Mouse (Mus musculus) spleen, postnatal 10 days (tissue): ENCODE data around the gene Tmem121b.

ENCODE experiments used
- DNase-seq, 2 experiments: peaks; one replicate each; pipeline ENCODE4 v3.0.0; 2021 to 2022; ENCODE audit warnings: low spot score in 2 of 2

Gene Tmem121b

DNA sequence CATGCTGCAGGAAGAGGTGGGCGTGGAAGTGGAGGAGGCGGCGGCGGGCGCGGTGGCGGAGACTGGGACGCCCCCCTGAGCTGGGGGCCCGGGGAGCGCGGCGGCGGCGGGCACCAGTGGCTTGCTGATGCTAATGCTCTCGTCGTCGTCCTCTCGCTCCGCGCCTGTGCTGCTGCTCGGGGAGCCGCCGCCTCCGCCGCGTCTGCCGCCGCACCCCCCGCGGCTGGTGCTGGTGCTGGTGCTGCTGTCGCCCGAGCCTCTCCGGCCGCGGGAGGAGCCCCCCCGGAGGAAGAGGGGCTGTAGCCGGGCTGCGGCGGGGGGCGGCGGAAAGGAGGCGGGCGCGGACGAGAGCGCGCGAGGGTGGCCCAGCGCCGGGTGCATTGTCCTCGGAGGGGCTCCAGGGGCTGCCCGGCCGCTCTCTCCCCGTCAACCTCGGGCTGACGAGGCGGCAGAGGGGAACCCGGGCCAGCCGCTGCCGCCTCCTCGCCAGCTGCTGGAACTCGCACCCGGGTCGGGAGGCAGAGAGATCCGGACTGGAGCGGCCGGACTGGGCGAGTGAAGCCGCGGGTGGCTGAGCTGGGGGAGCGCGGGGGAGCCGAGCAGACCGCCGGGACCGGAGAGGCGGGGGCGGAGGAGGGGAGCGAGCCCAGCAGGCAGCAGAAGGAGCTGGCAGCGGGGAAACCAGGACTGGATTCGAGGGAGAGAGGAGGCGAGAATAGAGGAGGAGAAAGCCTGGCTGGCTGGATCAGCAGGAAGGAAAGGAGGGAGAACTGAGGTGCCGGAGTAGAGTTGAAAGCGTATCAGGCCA is at the start of gene Tmem121b:
Tmem121b (minus strand) TSS at position 434 of the 808 bp plus-strand sequence.
- DNase-seq, result peak; percentile 20 to 41

DNA sequence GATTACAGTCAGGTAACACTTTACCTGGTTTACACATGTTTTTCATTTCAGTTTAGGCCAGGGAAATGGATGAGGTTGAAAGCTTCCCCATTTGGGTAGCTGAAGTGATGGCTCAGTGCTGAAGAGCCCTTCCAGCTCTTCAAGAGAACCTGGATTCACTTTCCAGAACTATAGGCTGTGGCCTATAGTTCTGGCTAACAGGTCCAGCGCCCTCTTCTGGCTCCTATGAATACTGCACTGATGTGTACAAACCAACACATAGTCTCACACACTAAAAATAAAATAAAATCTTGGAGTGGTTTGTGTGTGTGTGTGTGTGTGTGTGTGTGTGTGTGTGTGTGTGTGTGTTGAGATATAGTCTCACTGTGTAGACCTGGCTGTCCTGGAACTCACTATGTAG is 48.5 kb upstream of the Tmem121b start:
- peak in 1 of 2 experiments; percentile 38 for DNase-seq

DNA sequence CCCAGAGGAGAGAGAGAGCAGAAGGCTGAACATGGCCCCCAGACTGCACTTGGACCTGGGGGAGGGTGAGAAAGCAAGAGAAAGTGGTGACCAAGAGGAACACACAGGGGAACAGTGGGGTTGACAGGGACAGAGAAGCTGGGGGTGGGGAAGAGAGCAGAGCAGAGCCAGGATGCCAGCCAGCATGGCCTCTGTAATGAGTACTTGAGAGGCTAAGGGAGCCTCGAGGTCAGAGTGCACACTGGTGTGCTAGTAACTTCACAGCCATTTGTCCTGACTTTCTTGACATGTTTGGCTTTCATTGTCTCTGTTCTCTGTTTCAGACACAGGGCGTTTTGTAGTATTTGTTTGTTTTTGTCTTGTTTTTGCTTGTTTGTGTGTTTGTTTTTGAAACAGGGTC is 47.8 kb upstream of the Tmem121b start:
- DNase-seq, result no peak

DNA sequence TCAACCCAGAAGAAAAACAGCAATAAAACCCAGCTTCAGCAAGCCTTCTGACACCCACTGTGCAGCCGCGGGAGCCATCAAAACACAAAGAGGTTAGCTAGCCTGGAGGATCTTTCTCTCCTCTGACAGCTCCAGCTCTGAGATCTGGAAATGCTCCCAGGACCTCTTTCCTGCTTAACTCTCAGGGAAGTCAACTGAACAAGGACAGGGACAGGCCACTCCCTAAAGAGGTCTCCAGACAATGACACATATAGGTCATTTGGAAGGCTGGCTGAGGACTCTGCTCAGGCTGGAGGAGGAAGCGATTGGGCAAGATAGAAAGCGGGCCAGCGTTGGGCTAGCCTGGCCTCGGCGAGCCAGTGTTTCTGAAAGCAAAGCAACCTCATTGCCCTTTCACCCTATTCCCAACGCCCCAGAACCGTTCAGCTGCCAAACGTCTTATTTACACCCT is 46.2 kb upstream of the Tmem121b start:
- no peak for DNase-seq

DNA sequence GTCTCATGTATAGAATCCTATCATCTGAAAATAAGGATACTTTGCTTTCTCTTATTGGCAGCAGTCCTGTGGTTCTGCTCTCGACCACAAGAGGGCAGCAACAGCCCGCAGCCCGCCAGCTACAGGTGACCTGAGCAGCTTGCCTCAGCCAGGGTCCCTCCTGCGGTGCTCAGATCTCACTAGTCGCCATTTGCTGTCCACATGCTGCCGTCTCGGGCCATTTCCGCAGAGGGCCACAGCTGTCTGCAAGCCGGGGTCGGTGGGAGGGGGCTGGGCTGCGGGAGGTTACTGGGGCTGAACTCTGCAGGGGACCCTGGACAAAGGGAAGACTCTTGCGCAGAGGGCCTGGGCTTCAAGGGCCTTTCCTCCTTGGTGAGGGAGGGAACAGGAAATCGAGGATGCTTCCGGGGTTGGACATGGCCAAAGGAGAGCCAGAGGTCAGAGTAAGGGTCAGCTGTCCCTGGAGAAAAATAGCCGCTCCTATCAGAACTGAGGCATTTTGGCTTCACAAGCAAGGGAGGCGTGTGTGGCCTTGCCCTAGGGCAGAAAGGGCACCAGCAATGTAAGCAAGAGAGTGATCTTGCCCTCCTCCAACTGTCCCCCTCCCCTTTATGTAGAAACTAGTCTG is 45.6 kb upstream of the Tmem121b start:
- DNase-seq, result peak; percentile 73 to 81

DNA sequence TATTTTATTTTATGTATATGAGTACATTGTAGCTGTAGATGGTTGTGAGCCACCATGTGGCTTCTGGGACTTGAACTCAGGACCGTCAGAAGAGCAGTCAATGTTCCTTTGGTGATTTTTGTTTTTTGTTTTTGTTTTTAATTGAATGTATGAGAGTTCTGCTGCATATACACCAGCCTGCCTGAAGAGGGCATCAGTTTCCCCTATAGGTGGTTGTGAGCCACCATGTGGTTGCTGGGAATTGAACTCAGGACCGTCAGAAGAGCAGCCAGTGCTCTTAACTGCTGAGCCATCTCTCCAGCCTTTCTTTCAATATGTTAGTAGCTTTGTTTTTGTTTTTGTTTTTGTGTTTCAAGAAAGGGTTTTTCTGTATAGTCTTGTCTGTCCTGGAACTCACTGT is 42.7 kb upstream of the Tmem121b start:
- no peak for DNase-seq

DNA sequence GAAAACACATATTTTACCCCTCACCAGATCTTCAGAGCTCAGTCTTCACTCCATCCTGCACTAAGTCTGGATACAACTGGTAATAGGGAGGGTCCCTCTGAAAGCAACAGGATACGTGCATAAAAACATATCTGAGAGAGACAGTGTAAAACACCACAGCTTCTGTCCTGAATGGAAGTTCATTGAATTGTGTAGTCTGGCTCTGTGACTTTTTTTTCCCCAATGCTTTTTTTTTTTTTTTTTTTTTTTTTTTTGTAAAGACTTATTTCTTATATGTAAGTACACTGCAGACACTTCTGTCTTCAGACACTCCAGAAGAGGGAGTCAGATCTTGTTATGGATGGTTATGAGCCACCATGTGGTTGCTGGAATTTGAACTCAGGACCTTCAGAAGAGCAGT is 39.0 kb upstream of the Tmem121b start:
- DNase-seq, result no peak

DNA sequence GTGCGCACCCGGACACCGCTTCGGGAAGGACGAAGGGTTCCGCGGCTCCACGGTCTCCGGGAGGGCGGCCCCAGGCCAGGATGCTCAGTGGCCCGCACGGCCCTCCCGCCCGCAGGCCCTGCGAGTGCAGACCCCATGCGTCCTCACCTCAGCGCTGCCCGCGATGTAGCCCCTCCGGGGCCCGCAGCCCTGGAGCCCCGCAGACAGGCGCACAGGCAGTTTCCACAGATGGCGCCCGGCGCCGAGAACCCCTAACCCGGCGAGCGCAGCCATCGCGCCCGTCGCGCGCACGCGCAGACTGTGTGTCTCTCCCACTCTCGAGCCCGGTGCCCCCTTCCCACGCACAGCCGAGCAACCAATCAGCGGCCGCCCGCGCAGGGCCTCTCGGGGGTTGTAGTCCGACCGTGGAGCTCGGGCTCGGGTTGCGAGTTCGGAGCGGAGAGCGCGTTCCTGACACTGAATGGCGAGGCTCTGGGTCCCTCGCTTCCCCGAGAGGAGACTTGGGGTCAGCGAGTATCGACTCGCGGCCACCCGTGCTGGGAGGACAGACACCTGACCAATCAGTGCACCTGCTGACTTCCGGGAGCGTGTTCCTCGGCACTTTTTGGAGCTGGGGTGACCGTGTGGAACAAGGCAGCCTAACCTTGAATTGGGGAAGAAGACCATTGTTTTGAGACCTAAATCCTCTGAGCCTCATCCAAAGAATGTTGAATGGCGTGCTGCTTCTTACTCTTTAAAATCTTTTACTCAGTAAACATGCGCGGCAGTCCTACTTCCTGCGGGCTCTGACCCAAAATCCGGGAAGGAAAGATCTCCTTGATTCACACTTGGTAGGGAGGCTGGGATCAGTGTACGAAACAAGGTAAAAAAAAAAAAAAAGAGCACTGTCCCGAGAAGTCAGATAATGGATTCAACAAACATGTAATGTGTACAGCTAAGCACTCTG is 37.7 kb upstream of the Tmem121b start, which contains the start of gene Hdhd5:
Hdhd5 (minus strand) TSS at position 300 of the 946 bp plus-strand sequence.
- DNase-seq, result peak; percentile 76 to 93

DNA sequence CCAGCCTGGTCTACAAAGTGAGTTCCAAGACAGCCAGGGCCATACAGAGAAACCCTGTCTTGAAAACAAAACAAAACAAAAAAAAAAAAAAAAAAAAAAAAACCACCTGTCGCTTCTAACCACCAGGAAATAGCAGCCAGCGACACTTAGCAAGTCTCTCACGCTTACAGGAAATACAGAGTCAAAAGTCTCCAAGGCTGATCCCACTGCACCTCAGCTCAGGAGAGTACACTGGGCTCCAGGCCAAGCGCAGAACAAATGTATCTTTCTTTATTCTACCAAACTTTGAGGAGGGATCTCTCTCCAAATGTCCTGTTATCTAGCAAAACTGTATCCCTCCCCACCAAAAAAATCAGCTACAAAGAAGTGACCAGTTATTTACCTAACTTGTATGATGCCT is 35.5 kb upstream of the Tmem121b start:
- no peak for DNase-seq

DNA sequence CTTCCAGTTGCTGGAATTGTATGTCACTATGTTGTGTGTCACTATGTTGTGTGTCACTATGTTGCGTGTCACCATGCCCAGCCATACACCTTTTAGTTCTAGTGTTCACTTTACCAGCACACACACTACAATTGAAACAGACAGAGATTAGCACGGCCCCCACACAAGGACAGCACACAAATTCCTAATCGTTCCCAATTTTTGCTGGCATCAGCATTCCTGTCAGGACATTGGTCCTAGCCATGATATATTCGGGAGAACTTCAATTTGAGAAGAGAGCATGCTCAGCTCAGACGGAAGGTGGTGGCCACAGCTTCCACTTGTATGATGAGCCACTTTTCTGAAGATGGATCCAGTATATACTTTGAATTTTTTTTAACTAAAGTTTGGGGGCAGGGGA is 31.2 kb upstream of the Tmem121b start:
- no peak for DNase-seq

DNA sequence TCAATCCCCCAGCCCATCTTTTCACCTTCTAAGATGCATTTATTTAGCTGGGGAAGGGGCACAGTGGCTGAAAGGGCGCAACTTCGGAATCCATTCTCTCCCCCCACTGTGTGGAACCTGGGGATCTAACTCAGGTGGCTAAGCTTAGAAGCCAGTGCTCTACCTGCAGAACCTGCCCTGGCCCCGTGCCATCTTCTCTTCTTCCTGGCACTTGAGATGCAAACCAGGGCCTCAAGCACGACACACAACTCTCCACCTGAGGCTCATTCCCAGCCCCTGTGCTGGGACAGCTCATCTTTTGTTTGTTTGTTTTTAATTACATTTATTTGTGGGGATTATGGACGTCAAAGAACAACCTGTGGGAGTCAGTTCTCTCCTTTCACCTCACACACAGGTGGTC is 26.0 kb upstream of the Tmem121b start:
- DNase-seq, result no peak

DNA sequence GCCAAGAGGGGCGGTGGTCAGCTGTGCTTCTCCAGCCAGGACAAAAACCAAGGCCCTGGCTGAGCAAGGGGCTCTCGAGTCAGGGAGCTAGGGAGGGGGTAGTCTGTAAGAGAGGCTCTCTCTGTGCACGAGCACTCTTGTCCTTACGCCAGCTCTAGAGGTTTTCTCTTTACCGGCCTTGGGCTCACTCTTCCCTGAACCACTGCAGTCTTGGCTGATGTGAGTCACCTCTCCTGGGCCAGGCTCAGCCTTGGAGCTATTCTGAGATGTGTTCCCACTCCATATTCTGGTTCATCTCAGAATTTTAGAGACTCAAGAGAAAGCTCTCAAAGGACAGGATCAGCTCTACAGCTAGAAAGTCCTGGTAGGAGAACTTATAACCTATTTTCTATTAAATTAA is 23.7 kb upstream of the Tmem121b start:
- no peak for DNase-seq

DNA sequence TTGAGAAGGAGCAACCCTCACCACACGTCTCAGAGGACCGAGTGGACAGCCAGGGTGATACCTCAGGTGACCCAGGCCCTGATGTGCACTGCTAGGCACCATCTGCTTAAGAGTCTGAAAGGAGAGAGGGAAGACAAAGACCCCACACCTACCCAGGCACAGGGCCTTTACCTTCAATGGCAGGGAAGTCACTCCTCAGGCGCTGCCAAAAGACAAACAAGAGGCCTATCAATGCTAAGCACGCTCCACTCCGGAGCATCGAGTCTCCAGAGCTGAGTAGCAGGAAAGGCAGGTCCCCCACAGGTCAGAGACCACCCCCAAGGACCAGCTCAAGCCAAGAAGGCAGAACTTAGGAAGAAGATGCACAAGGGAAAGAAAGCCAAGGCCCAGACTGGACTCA is 23.3 kb upstream of the Tmem121b start:
- no peak for DNase-seq

DNA sequence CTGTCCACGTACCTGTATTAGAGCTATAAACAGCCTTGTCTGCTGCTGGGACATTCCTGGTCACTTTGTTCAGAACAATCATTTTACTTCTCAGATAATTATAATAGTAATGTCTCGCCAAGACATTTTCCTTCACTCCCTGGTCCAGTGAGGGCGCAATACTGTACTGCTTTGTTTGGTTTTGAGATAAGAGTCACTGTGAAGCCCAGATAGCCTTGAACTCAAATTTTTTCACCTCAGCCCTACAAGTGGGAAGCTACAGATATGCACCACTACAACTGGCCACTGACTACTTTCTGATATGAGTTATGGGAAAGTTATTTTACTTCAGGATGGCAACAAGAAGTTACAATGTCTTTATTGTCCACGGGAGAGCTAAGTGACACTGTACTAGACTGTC is 22.8 kb upstream of the Tmem121b start:
- DNase-seq, result no peak

DNA sequence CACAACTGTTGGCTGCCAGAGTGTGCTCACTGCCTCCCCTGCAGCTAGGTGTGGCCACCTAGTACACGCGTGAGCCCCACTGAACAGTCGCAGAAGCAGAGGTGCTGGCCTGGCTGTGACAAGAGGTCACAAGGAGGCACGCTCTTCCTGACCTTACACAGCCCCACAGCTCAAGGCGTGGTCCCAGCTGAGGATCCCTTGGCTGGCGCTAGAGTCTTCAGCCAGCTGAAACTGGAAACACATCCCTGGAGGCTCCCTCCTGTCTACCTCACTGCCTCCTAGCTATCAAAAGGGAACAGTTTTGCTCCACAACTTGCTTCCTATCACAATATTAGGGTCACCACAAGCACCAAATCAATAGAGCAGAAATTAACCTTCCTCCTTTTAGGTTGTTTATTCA is 17.6 kb upstream of the Tmem121b start:
- no peak for DNase-seq

DNA sequence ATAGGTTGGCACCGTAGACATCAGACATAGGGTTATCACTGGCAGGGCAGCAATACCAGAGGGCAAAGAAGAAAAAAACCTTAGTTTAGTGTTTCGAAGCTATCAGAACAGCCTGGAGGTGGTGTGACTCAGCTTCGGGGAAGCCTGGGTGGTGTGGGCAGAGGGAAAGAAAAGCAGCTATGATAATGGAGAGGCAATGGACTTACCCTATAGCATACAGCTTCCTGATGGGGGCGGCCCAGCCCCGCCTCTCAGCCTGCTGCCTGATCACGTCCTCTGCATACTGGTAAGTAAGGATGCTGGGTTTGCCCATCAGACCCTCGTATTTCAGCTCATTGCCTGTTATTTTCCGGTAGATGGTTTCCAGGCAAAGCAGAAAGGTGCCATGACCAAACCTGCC is 16.8 kb upstream of the Tmem121b start:
- no peak for DNase-seq

DNA sequence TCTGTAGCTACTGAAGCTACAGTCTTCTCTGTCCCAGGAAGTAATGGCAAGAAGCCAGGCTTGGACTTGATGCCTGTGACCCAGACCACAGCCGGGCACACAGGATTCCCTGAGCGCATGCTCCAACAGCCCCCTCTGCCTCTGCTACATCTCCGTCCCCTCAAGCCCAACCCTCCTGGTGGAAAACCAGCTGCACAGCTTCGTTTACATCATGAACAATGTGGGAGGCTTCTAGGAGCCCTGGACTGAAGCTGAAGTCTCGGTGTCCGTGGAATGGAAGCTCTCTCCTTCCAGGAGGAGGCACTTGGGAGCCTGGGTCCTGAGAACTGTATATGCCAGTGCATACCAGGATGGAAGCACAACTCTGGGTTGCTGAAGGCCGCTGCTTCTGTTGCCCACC is 16.4 kb upstream of the Tmem121b start:
- no peak for DNase-seq

DNA sequence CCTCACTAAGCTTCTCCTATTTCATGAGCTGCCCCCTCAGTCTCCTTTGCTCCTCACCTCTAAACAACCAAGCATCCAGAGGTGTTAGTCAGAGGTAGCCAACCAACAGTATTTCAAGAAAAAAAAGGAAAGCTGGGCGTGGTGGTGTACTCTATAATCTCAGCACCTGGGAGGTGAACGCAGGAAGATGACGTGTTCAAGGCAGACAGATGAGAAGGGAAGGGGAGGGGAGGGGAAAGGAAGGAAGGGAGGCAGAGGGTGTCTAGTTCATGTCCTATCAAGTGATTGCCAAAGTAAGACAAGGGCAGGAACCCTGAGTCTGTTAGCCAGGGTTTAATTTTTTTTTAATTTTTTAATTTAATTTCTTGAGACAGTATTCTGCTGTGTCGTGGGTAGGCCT is 15.0 kb upstream of the Tmem121b start:
- DNase-seq, result no peak

DNA sequence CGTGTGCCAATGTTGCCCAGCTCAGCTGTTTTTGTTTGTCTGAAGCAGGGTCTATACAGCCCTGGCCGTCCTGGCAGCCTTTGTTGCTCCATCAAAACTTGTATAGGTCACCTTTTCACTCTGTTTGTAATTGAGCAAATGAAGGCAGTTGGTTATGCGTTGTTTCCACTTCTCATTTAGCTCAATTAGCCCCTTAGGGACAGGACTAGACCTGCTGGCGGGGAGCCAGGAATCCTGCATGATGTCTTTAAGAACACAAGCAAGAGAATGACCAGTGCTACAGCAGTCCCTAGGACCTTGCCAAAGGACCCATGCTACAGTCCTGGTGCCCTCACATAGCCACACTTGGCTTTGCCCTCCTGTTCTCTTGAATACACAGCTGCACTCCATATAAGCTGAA is 11.9 kb upstream of the Tmem121b start:
- DNase-seq, result no peak

DNA sequence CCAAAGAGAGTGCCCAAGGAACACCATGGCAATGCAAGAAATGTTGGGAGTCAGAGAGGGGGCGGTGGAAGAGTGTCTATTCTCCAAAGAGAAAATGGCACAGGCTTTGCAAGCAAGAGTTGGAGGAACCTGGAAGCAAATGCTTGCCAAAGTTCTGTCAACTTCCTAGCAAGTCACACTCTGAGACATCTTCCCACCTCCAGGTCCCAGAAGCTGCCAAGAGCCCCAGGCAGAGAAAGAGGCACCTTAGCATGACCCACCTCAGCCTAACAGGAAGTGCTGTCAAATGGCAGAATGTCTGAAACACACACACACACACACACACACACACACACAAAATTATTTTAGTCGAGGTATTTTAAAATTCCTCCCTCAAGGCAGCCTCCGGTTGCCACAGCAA is 10.4 kb upstream of the Tmem121b start:
- no peak for DNase-seq

DNA sequence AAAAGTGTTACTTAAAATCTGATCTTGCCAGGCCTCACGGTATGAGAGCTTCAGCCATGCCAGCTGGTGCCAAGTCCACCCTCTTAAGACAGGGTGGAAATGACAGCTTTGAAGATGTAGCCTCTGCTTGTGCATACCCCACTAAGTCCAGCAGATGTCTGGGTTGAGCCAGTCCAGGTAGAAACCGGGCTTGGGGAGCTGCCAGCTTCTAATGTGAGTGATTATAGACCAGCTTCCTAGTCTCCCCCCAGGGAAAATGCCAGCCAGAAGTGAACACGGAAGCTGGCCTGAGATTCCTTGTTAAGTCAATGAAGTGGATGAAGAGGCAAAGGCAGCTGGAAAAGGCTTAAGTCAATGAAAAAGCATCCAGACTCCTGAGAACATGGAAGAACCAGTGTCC is 2.9 kb upstream of the Tmem121b start:
- no peak for DNase-seq
